Mouse (Mus musculus) heart, embryonic 14.5 days (tissue): ENCODE results near the gene Lrrc27. TPM values are rescaled to one million over a fixed set of nuclear protein-coding genes. Genes with fewer than 3 reads are reported as not detected.

Experiments
- ATAC-seq: fragments of 200-750 bp; cut with Nextera tagmentation; 2 replicates; pipeline ENCODE4 v1.8.0; 2017; ENCODE audit warnings: low read depth, moderate TSS enrichment; ENCODE audit not compliant: insufficient number of reproducible peaks, insufficient read depth, low FRiP score
- H3K27ac ChIP-seq, 2 experiments: fragments of 200-500 bp in 1 of 2; fragments of 300-500 bp in 1 of 2; sonication (generic) in 1 of 2; replicated peaks in 1 of 2; 2 replicates each; pipeline ENCODE4 v1.5.1; 2012 to 2014; ENCODE audit warnings: low read depth in 2 of 2, low read length in 2 of 2, control low read depth in 1 of 2, mild to moderate bottlenecking in 1 of 2, mixed read lengths in 1 of 2; ENCODE audit not compliant: control insufficient read depth in 1 of 2, insufficient read depth in 1 of 2
- H3K27me3 ChIP-seq: fragments of 300-500 bp; sonication (generic); 2 replicates; pipeline ENCODE4 v1.6.1; 2014; ENCODE audit warnings: mild to moderate bottlenecking, low read length, control low read depth; ENCODE audit not compliant: control insufficient read depth, insufficient read depth
- H3K36me3 ChIP-seq: fragments of 300-500 bp; sonication (generic); 2 replicates; pipeline ENCODE4 v1.6.1; 2014; ENCODE audit warnings: mild to moderate bottlenecking, control low read depth, low read length, mixed read lengths; ENCODE audit not compliant: control insufficient read depth, insufficient read depth
- H3K4me1 ChIP-seq, 2 experiments: fragments of 200-500 bp in 1 of 2; fragments of 300-500 bp in 1 of 2; sonication (generic) in 1 of 2; 2 replicates each; pipeline ENCODE4 v1.6.1; 2012 to 2014; ENCODE audit warnings: low read length in 2 of 2, control low read depth in 1 of 2, mixed read lengths in 1 of 2; ENCODE audit not compliant: control insufficient read depth in 2 of 2, insufficient read depth in 2 of 2
- H3K4me2 ChIP-seq: fragments of 300-500 bp; sonication (generic); 2 replicates; pipeline ENCODE4 v1.6.1; 2014; ENCODE audit warnings: mild to moderate bottlenecking, low read length
- H3K4me3 ChIP-seq, 2 experiments: fragments of 200-500 bp in 1 of 2; fragments of 300-500 bp in 1 of 2; sonication (generic) in 1 of 2; 2 replicates each; pipeline ENCODE4 v1.5.1; 2012 to 2014; ENCODE audit warnings: low read length in 2 of 2, mild to moderate bottlenecking in 2 of 2, control low read depth in 1 of 2, low read depth in 1 of 2, moderate library complexity in 1 of 2; ENCODE audit not compliant: control insufficient read depth in 1 of 2, insufficient read depth in 1 of 2
- H3K9ac ChIP-seq: fragments of 300-500 bp; sonication (generic); 2 replicates; pipeline ENCODE4 v1.6.1; 2014; ENCODE audit warnings: mild to moderate bottlenecking, low read length
- H3K9me3 ChIP-seq: fragments of 300-500 bp; sonication (generic); 2 replicates; pipeline ENCODE4 v1.6.1; 2016; ENCODE audit warnings: low read length, control low read depth; ENCODE audit not compliant: control insufficient read depth
- WGBS: fragments of 180-500 bp; shearing (Covaris S2); extraction: QIAGEN DNeasy Blood & Tissue Kit; methylation state at CpG from one replicate; pipeline ENCODE4 v1.1.7; 2014; 5-methylcytosine and 5-hydroxymethylcytosine counted together
- polyA plus RNA-seq: library from polyadenylated mRNA; unstranded; fragments of >200 nt; fragmentation: Nextera tagmentation; extraction: Ambion mirVana; gene quantifications from 2 replicates; pipeline ENCODE4 v1.2.1, GENCODE M21; 2014

Gene Lrrc27
- polyA plus RNA-seq, 1 experiment from 2014 or later = 2.7 TPM

- Histone ChIP-seq H3K9me3 (no peaks in the 10 kb centered on the region), H3K4me2 (no peak overlapping the region), H3K36me3 (no peaks in the 10 kb centered on the region), H3K4me3 (no peak overlapping the region), H3K27ac (no peak overlapping the region), H3K27me3 (no peaks in the 10 kb centered on the region), H3K9ac (no peak overlapping the region), H3K4me1 (peaks cover 28 to 37% of the 10 kb centered on the region in 2 experiments)
- 80% methylated on average over 7 of the region's 7 CpGs for WGBS
- no peak for ATAC-seq
Measured at GRCm38 (mm10) chr7:139277536-139277935, 64.7 kb downstream of the Lrrc27 start.

- ATAC-seq = no peak
- H3K9me3 ChIP-seq = no peaks in the 10 kb centered on the region
- no peak overlapping the region for H3K4me3 ChIP-seq
- H3K4me1 ChIP-seq = peaks cover 11 to 18% of the 10 kb centered on the region in 2 experiments
- H3K27me3 ChIP-seq = no peaks in the 10 kb centered on the region
- H3K27ac ChIP-seq = no peak overlapping the region
- WGBS = 58% methylated on average over 5 of the region's 5 CpGs
- H3K4me2 ChIP-seq = no peak overlapping the region
- H3K36me3 ChIP-seq = no peaks in the 10 kb centered on the region
- H3K9ac ChIP-seq = no peak overlapping the region
Measured at GRCm38 (mm10) chr7:139279571-139279970, 66.8 kb downstream of the Lrrc27 start.

- Histone ChIP-seq H3K36me3 (no peaks in the 10 kb centered on the region), H3K27ac (no peak overlapping the region), H3K4me2 (no peak overlapping the region), H3K4me3 (no peak overlapping the region), H3K9me3 (no peaks in the 10 kb centered on the region), H3K9ac (no peak overlapping the region), H3K4me1 (peaks cover 11 to 18% of the 10 kb centered on the region in 2 experiments), H3K27me3 (no peaks in the 10 kb centered on the region)
- ATAC-seq = no peak
- 65% methylated on average over 1 of the region's 1 CpGs for WGBS
Measured at GRCm38 (mm10) chr7:139280044-139280443, 67.3 kb downstream of the Lrrc27 start.

- no peaks in the 10 kb centered on the region for H3K36me3 ChIP-seq
- H3K4me3 ChIP-seq = no peak overlapping the region
- no peak overlapping the region for H3K4me2 ChIP-seq
- no peak overlapping the region for H3K27ac ChIP-seq
- no peak for ATAC-seq
- H3K9me3 ChIP-seq = no peaks in the 10 kb centered on the region
- H3K9ac ChIP-seq = no peak overlapping the region
- peaks cover 7 to 11% of the 10 kb centered on the region in 2 experiments for H3K4me1 ChIP-seq
- 42% methylated on average over 2 of the region's 2 CpGs for WGBS
- no peaks in the 10 kb centered on the region for H3K27me3 ChIP-seq
Measured at GRCm38 (mm10) chr7:139281195-139281594, 68.4 kb downstream of the Lrrc27 start.

- no peaks in the 10 kb centered on the region for H3K27me3 ChIP-seq
- H3K4me3 ChIP-seq = no peak overlapping the region
- peaks cover 7 to 11% of the 10 kb centered on the region in 2 experiments for H3K4me1 ChIP-seq
- no peak overlapping the region for H3K9ac ChIP-seq
- WGBS = 79% methylated on average over 3 of the region's 3 CpGs
- ATAC-seq = no peak
- H3K9me3 ChIP-seq = no peaks in the 10 kb centered on the region
- H3K4me2 ChIP-seq = no peak overlapping the region
- no peak overlapping the region for H3K27ac ChIP-seq
- no peaks in the 10 kb centered on the region for H3K36me3 ChIP-seq
Measured at GRCm38 (mm10) chr7:139282037-139282436, 69.2 kb downstream of the Lrrc27 start.

- no peak overlapping the region for H3K27ac ChIP-seq
- no peak overlapping the region for H3K9ac ChIP-seq
- no peak overlapping the region for H3K4me2 ChIP-seq
- H3K4me3 ChIP-seq = no peak overlapping the region
- 62% methylated on average over 16 of the region's 16 CpGs for WGBS
- no peak for ATAC-seq
- no peaks in the 10 kb centered on the region for H3K27me3 ChIP-seq
- H3K36me3 ChIP-seq = no peaks in the 10 kb centered on the region
- H3K4me1 ChIP-seq = peaks cover 4 to 8% of the 10 kb centered on the region in 2 experiments; a peak in 2 of 4 replicates
- no peaks in the 10 kb centered on the region for H3K9me3 ChIP-seq
Measured at GRCm38 (mm10) chr7:139285295-139285943, 72.6 kb downstream of the Lrrc27 start.

GRCm38 (mm10) chr7:139288540-139288939, 75.8 kb downstream of the Lrrc27 start:
- Histone ChIP-seq H3K27me3 (no peaks in the 10 kb centered on the region), H3K4me2 (no peak overlapping the region), H3K9ac (no peak overlapping the region), H3K36me3 (no peaks in the 10 kb centered on the region), H3K4me3 (no peak overlapping the region), H3K4me1 (peaks cover 0 to 4% of the 10 kb centered on the region in 2 experiments; a peak in 1 of 4 replicates), H3K27ac (no peak overlapping the region), H3K9me3 (no peaks in the 10 kb centered on the region)
- no peak for ATAC-seq
- 59% methylated on average over 7 of the region's 7 CpGs for WGBS
